Mouse (Mus musculus): ENCODE data around the gene Mrpl47. TPM values are rescaled to one million over a fixed set of nuclear protein-coding genes. Genes with fewer than 3 reads are reported as not detected.

Gene Mrpl47
- total RNA-seq (2014; rRNA removed) (4.4 and 7.5 TPM in 2 replicates), polyA plus RNA-seq (2015; fragmentation: Nextera tagmentation; extraction: Ambion mirVana) (27.7 and 29.1 TPM in 2 replicates)

- H3K36me3 ChIP-seq (ENCODE audit: insufficient read depth, low read length), result peaks cover 12% of the 10 kb centered on the region; the same call in 1 of the 2 replicates
- H3K9me3 ChIP-seq (ENCODE audit: low read length), result no peaks in the 10 kb centered on the region
- peak within 1 kb of the TSS; percentile 85 for H3K9ac ChIP-seq (replicated peaks; ENCODE audit: low read length)
- under 1% methylated on average over 31 of the region's 31 CpGs for WGBS
- peaks cover 16% of the 10 kb centered on the region for H3K4me1 ChIP-seq (ENCODE audit: insufficient read depth, low read length)
- peak within 1 kb of the TSS; percentile 93 for H3K4me3 ChIP-seq (ENCODE audit: low read length)
- H3K27ac ChIP-seq, result peak within 1 kb of the TSS; percentile 93
- TF ChIP-seq CTCF (IDR thresholded peaks at IDR 0.05; ENCODE audit: low read depth), result no peak
- DNase-seq (ENCODE audit: low spot score), result peak; percentile 52
- peak within 1 kb of the TSS; percentile 91 for H3K4me2 ChIP-seq (ENCODE audit: low read depth, low read length)
- no peaks in the 10 kb centered on the region for H3K27me3 ChIP-seq (ENCODE audit: insufficient read depth, low read length)
- ATAC-seq, result peak; percentile 68
These were observed at the start of gene Mrpl47 for GRCm38 (mm10) chr3:32737172-32737655. Gene Mrpl47 (minus strand): TSS chr3:32737605.

GRCm38 (mm10) chr3:32770781-32771180 lies 33.4 kb upstream of the Mrpl47 start:
- H3K36me3 ChIP-seq (ENCODE audit: insufficient read depth, low read length), result no peaks in the 10 kb centered on the region
- WGBS, result 80% methylated on average over 2 of the region's 2 CpGs
- DNase-seq (ENCODE audit: low spot score), result no peak

GRCm38 (mm10) chr3:32763902-32764301 lies 26.5 kb upstream of the Mrpl47 start:
- Histone ChIP-seq H3K36me3 (ENCODE audit: insufficient read depth, low read length) (no peaks in the 10 kb centered on the region), H3K9me3 (ENCODE audit: low read length) (no peaks in the 10 kb centered on the region), H3K27me3 (ENCODE audit: insufficient read depth, low read length) (no peaks in the 10 kb centered on the region), H3K9ac (replicated peaks; ENCODE audit: low read length) (no peak overlapping the region), H3K4me2 (ENCODE audit: low read depth, low read length) (no peak overlapping the region), H3K27ac (no peak overlapping the region), H3K4me3 (ENCODE audit: low read length) (no peak overlapping the region), H3K4me1 (ENCODE audit: insufficient read depth, low read length) (no peaks in the 10 kb centered on the region)
- ATAC-seq (no peak), DNase-seq (ENCODE audit: low spot score) (no peak)
- 49% methylated on average over 7 of the region's 7 CpGs for WGBS
- TF ChIP-seq CTCF (IDR thresholded peaks at IDR 0.05; ENCODE audit: low read depth), result no peak

More at GRCm38 (mm10) chr3:32770781-32771180, 33.4 kb upstream of the Mrpl47 start:
- no peaks in the 10 kb centered on the region for H3K9me3 ChIP-seq (ENCODE audit: low read length)
- TF ChIP-seq CTCF (IDR thresholded peaks at IDR 0.05; ENCODE audit: low read depth), result no peak
- ATAC-seq, result no peak
- no peaks in the 10 kb centered on the region for H3K27me3 ChIP-seq (ENCODE audit: insufficient read depth, low read length)
- no peak overlapping the region for H3K4me3 ChIP-seq (ENCODE audit: low read length)
- H3K27ac ChIP-seq, result no peak overlapping the region
- no peak overlapping the region for H3K4me2 ChIP-seq (ENCODE audit: low read depth, low read length)
- H3K9ac ChIP-seq (replicated peaks; ENCODE audit: low read length), result no peak overlapping the region
- H3K4me1 ChIP-seq (ENCODE audit: insufficient read depth, low read length), result no peaks in the 10 kb centered on the region

GRCm38 (mm10) chr3:32762962-32763361 lies 25.6 kb upstream of the Mrpl47 start:
- Histone ChIP-seq H3K27me3 (ENCODE audit: insufficient read depth, low read length) (no peaks in the 10 kb centered on the region), H3K36me3 (ENCODE audit: insufficient read depth, low read length) (no peaks in the 10 kb centered on the region), H3K9ac (replicated peaks; ENCODE audit: low read length) (no peak overlapping the region), H3K4me1 (ENCODE audit: insufficient read depth, low read length) (no peaks in the 10 kb centered on the region), H3K9me3 (ENCODE audit: low read length) (no peaks in the 10 kb centered on the region), H3K27ac (no peak overlapping the region), H3K4me2 (ENCODE audit: low read depth, low read length) (no peak overlapping the region), H3K4me3 (ENCODE audit: low read length) (no peak overlapping the region)
- ATAC-seq (no peak), DNase-seq (ENCODE audit: low spot score) (no peak)
- 57% methylated on average over 8 of the region's 8 CpGs for WGBS
- TF ChIP-seq CTCF (IDR thresholded peaks at IDR 0.05; ENCODE audit: low read depth), result no peak

GRCm38 (mm10) chr3:32759212-32759611 lies 21.8 kb upstream of the Mrpl47 start:
- 74% methylated on average over 5 of the region's 5 CpGs for WGBS
- no peak overlapping the region for H3K27ac ChIP-seq
- TF ChIP-seq CTCF (IDR thresholded peaks at IDR 0.05; ENCODE audit: low read depth), result no peak
- no peak overlapping the region for H3K4me3 ChIP-seq (ENCODE audit: low read length)
- DNase-seq (ENCODE audit: low spot score), result no peak
- no peak overlapping the region for H3K4me2 ChIP-seq (ENCODE audit: low read depth, low read length)
- no peaks in the 10 kb centered on the region for H3K4me1 ChIP-seq (ENCODE audit: insufficient read depth, low read length)
- ATAC-seq, result no peak
- no peaks in the 10 kb centered on the region for H3K27me3 ChIP-seq (ENCODE audit: insufficient read depth, low read length)
- no peaks in the 10 kb centered on the region for H3K36me3 ChIP-seq (ENCODE audit: insufficient read depth, low read length)
- no peak overlapping the region for H3K9ac ChIP-seq (replicated peaks; ENCODE audit: low read length)
- H3K9me3 ChIP-seq (ENCODE audit: low read length), result no peaks in the 10 kb centered on the region

- Histone ChIP-seq H3K9me3 (ENCODE audit: low read length) (no peaks in the 10 kb centered on the region), H3K27me3 (ENCODE audit: insufficient read depth, low read length) (no peaks in the 10 kb centered on the region), H3K27ac (no peak overlapping the region), H3K4me1 (ENCODE audit: insufficient read depth, low read length) (no peaks in the 10 kb centered on the region), H3K4me3 (ENCODE audit: low read length) (no peak overlapping the region), H3K4me2 (ENCODE audit: low read depth, low read length) (no peak overlapping the region), H3K9ac (replicated peaks; ENCODE audit: low read length) (no peak overlapping the region), H3K36me3 (ENCODE audit: insufficient read depth, low read length) (peaks cover 32% of the 10 kb centered on the region)
- ATAC-seq, result no peak
- WGBS, result 87% methylated on average over 3 of the region's 3 CpGs
- TF ChIP-seq CTCF (IDR thresholded peaks at IDR 0.05; ENCODE audit: low read depth), result no peak
- no peak for DNase-seq (ENCODE audit: low spot score)
These were observed 17.0 kb upstream of the Mrpl47 start for GRCm38 (mm10) chr3:32754384-32754915.

Measured in hindbrain, postnatal 0 days (tissue).